Mouse (Mus musculus) activated CD4-positive, CD25-positive, alpha-beta regulatory T cell, adult 4 months (primary cell): ENCODE measurements at regions not wholly inside any gene's neighbourhood (a gene's known extent, or its start where the extent isn't known, plus 50 kb on each side); places are given as distances from the start of the nearest gene placed in this dataset.
"Not testable (repeated sequence)": the region's sequence is repeated elsewhere in the genome, so short reads cannot be mapped to it uniquely, and the experiment has no call there.

Source experiments
- ATAC-seq: one replicate; pipeline ENCODE4 v1.8.0; 2017

- ATAC-seq = no peak
Observed at GRCm38 (mm10) chr3:9063662-9064061, 546.2 kb downstream of the Zfp704 start.

GRCm38 (mm10) chr3:9061396-9061795 lies 548.5 kb downstream of the Zfp704 start:
- ATAC-seq = no peak

- ATAC-seq = not testable (repeated sequence)
Observed at GRCm38 (mm10) chr3:9057703-9058102, 552.2 kb downstream of the Zfp704 start.

- no peak for ATAC-seq
Observed at GRCm38 (mm10) chr3:9056846-9057245, 553.0 kb downstream of the Zfp704 start.

- no peak for ATAC-seq
Observed at GRCm38 (mm10) chr3:9055780-9056179, 554.1 kb downstream of the Zfp704 start.
